In genomic region chr13:27966021-27966420, GRCm38 (mm10) we compare ENCODE assay signal across 13 mouse cellular contexts. TPM values are rescaled to one million over a fixed set of nuclear protein-coding genes. Genes with fewer than 3 reads are reported as not detected.
"Had no signal": no experiment of that assay in that cellular context is flagged by ENCODE, and none has a peak within 500 bp of the region (broad histone marks: within the 10 kb centered on the region; RNA-seq: fewer than 3 reads in every experiment).

No protein-coding gene starts in this region.

RNA-seq across cellular contexts. Expression of gene Prl4a1, which starts 50.0 kb away (rescaled TPM):
- polyA plus RNA-seq: neural tube, embryonic 13.5 days; neural tube, embryonic 14.5 days; neural tube, embryonic 15.5 days; small intestine, adult 2 months; spleen, adult 2 months; stomach, embryonic 14.5 days; stomach, embryonic 15.5 days; stomach, embryonic 16.5 days; stomach, postnatal 0 days; testis, adult 2 months; thymus, adult 2 months; thymus, postnatal 0 days; urinary bladder, adult 2 months had no signal
